Mouse (Mus musculus) cerebellum, adult 2 months (tissue): ENCODE results near the gene Ttpal.

Experiments used
- CTCF ChIP-seq: fragments of 200-500 bp; IDR thresholded peaks from 2 replicates; pipeline ENCODE4 v1.5.1; 2011; ENCODE audit warnings: low read depth, mild to moderate bottlenecking, control low read depth, low read length, moderate library complexity, borderline replicate concordance; ENCODE audit not compliant: insufficient read depth
- POLR2A ChIP-seq: fragments of 200-500 bp; IDR thresholded peaks from 2 replicates; pipeline ENCODE4 v1.6.1; 2011; ENCODE audit warnings: low read length, control low read depth, borderline replicate concordance; ENCODE audit not compliant: insufficient read depth

DNA sequence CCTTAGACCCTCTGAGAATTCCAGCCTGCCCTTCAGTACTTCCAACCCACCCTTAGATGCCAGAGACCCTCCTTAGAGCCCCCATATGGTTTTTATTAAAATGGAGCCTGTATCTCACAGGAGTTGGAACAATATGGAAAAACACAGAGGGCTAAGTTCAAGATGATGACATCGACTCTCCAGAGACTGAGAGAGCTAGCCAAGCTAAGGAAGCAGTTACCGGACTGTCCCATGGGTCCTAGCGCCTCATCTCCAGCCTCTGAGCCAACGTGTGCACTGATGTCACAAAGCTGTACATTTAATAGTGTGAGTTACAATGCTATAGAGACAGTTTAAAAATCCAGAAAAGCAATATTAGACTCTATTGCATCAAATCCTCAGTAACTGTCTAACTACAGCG lies 11.1 kb upstream of the Ttpal start:
- TF ChIP-seq POLR2A (no peak), CTCF (no peak)
